In the genomic region with DNA sequence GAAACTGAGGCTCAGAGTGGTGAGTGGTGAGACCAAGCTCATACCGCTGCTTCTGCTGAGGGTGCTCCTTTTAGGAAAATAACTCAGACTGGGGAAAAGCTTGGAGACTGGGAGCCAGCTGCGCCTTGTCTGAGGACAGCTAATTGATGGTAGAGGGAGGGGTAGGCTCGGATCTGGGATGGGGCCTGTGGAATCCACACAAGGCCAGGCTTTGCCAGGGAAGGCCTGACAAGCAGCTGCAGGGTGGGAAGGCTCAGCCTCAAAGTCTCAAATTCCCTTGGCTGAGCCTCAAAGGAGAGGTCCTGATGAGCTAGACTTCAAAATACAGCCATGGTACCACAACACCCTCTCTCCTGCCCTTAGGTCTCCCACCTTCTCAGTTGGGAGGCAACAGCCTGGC, we compare ENCODE assay signal across 12 mouse cellular contexts. TPM values are rescaled to one million over a fixed set of nuclear protein-coding genes. Genes with fewer than 3 reads are reported as not detected.
DNase-seq lines count a peak whose midpoint lies in the region; ATAC-seq lines count a peak whose summit lies in the region.
"Had no signal": no experiment of that assay in that cellular context is flagged by ENCODE, and none has a peak within 500 bp of the region (broad histone marks: within the 10 kb centered on the region; RNA-seq: fewer than 3 reads in every experiment).

No protein-coding gene starts in this region.

- no peak overlapping the region for H3K4me3 ChIP-seq in kidney, embryonic 15.5 days (replicated peaks)
- H3K4me3 ChIP-seq: midbrain, embryonic 13.5 days had no signal

- ATAC-seq in kidney, embryonic 15.5 days (replicated peaks; ENCODE audit: low FRiP score) = peak; percentile 78
- ATAC-seq: midbrain, embryonic 13.5 days had no signal

- H3K27me3 ChIP-seq in kidney, embryonic 15.5 days = no peaks in the 10 kb centered on the region
- H3K27me3 ChIP-seq: midbrain, embryonic 13.5 days had no signal

- peak; percentile 49 for DNase-seq in embryo, embryonic 10 days (ENCODE audit: low spot score)
- DNase-seq in embryo, embryonic 9.5 days (ENCODE audit: extremely low spot score) = no peak
- no peak for DNase-seq in kidney, adult 18-20 months
- DNase-seq in embryo, embryonic 10.5 days (ENCODE audit: low spot score) = peak; percentile 48
- DNase-seq in lung, postnatal 14 days = peak; percentile 79
- no peak for DNase-seq in ovary, adult 18-20 months (ENCODE audit: low spot score)
- no peak for DNase-seq in frontal cortex, adult 2 months (ENCODE audit: extremely low spot score in 1 of 2, low spot score in 1 of 2)
- DNase-seq: cerebellum, adult 11 months; left cerebral cortex, postnatal 4 days; thymus, postnatal 4 days had no signal

- no peaks in the 10 kb centered on the region for H3K36me3 ChIP-seq in kidney, embryonic 15.5 days
- H3K36me3 ChIP-seq: midbrain, embryonic 13.5 days had no signal

- H3K9ac ChIP-seq in kidney, embryonic 15.5 days = no peak overlapping the region
- H3K9ac ChIP-seq: midbrain, embryonic 13.5 days had no signal

- no peaks in the 10 kb centered on the region for H3K9me3 ChIP-seq in kidney, embryonic 15.5 days (replicated peaks)
- H3K9me3 ChIP-seq: midbrain, embryonic 13.5 days had no signal

- H3K27ac ChIP-seq in kidney, embryonic 15.5 days = peak overlapping the region; percentile 69
- H3K27ac ChIP-seq: midbrain, embryonic 13.5 days had no signal

- no peak overlapping the region for H3K4me2 ChIP-seq in kidney, embryonic 15.5 days
- H3K4me2 ChIP-seq: midbrain, embryonic 13.5 days had no signal

- 22% methylated on average over 3 of the region's 3 CpGs for WGBS in kidney, embryonic 15.5 days

- H3K4me1 ChIP-seq in kidney, embryonic 15.5 days = peaks cover 25% of the 10 kb centered on the region

RNA-seq across cellular contexts. Expression of a gene that starts 36.9 kb away (rescaled TPM):
- 5.5 and 7.1 TPM in 2 replicates for polyA plus RNA-seq in kidney, embryonic 15.5 days (2015; fragmentation: Nextera tagmentation; extraction: Ambion mirVana)
- 7.9 and 8.0 TPM in 2 replicates for polyA plus RNA-seq in frontal cortex, adult 2 months (2012; rRNA removed)

Comparison
In these comparisons a context has a peak if more than half of its experiments do, and no peak if none do; other contexts are left out.
1. DNase-seq: peak in embryo, embryonic 10 days (single experiment), embryo, embryonic 10.5 days (single experiment) and lung, postnatal 14 days (single experiment); none in embryo, embryonic 9.5 days (single experiment), kidney, adult 18-20 months (single experiment), ovary, adult 18-20 months (single experiment) and frontal cortex, adult 2 months (0 of 2).